ENCODE assay signal across 17 mouse cellular contexts in the genomic region with DNA sequence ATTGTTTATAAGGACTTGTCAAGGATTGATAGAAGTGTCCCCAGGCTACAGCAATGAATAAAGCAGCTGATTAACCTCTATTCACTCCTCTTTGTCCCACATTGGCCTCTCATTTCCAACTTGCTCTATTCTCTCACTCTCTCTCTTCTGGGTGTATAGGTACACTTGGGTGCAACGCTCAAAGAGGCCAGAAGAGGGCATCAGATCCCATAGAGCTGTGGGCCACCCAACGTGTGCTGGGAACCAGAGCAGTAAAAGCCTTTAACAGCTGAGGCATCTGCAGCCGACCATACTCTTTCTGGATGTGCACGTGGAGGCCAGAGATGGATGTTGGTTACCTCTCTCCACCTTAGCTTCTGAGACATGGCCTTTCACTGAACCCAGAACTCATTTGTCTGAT. TPM values are rescaled to one million over a fixed set of nuclear protein-coding genes. Genes with fewer than 3 reads are reported as not detected.
DNase-seq lines count a peak whose midpoint lies in the region; ATAC-seq and TF ChIP-seq lines count a peak whose summit lies in the region.
"Had no signal": no experiment of that assay in that cellular context is flagged by ENCODE, and none has a peak within 500 bp of the region (broad histone marks: within the 10 kb centered on the region; RNA-seq: fewer than 3 reads in every experiment).

No protein-coding gene starts in this region.

- no peaks in the 10 kb centered on the region for H3K36me3 ChIP-seq in intestine, postnatal 0 days (ENCODE audit: control insufficient read depth, insufficient read depth)
- no peaks in the 10 kb centered on the region for H3K36me3 ChIP-seq in intestine, embryonic 15.5 days
- no peaks in the 10 kb centered on the region for H3K36me3 ChIP-seq in G1E (replicated peaks)
- H3K36me3 ChIP-seq in lung, postnatal 0 days (ENCODE audit: insufficient read depth, low read length), result no peaks in the 10 kb centered on the region
- H3K36me3 ChIP-seq: heart, embryonic 13.5 days; hindbrain, embryonic 10.5 days; limb, embryonic 12.5 days had no signal

- no peaks in the 10 kb centered on the region for H3K9me3 ChIP-seq in intestine, postnatal 0 days (ENCODE audit: control insufficient read depth)
- no peaks in the 10 kb centered on the region for H3K9me3 ChIP-seq in intestine, embryonic 15.5 days
- peaks cover 2% of the 10 kb centered on the region; the same call in 1 of the 2 replicates for H3K9me3 ChIP-seq in G1E (replicated peaks)
- no peaks in the 10 kb centered on the region for H3K9me3 ChIP-seq in lung, postnatal 0 days (ENCODE audit: low read length)
- H3K9me3 ChIP-seq: heart, embryonic 13.5 days; hindbrain, embryonic 10.5 days; limb, embryonic 12.5 days had no signal

- peak; percentile 35 for DNase-seq in retina, postnatal 1 day
- no peak for DNase-seq in retina, embryonic 14.5 days (ENCODE audit: low spot score)
- no peak for DNase-seq in G1E (ENCODE audit: low spot score)
- peak; percentile 15 for DNase-seq in mesoderm, embryonic 11.5 days (ENCODE audit: low read depth, low spot score)
- no peak for DNase-seq in layer of hippocampus, postnatal 10 days (ENCODE audit: low spot score in 2 of 2)
- no peak for DNase-seq in lung, postnatal 0 days (ENCODE audit: low spot score)
- DNase-seq: adrenal gland, postnatal 10 days; gastrocnemius, postnatal 25 days; kidney, adult 8-10 months; lung, postnatal 14 days; midbrain, embryonic 14.5 days; right cerebral cortex, postnatal 14 days had no signal

- H3K27me3 ChIP-seq in intestine, postnatal 0 days (replicated peaks; ENCODE audit: control insufficient read depth, insufficient read depth, low read length), result no peaks in the 10 kb centered on the region; the same call in 1 of the 2 replicates
- 0 out of 2 replicates have a peak, but pooled peaks cover 6% of the 10 kb centered on the region for H3K27me3 ChIP-seq in intestine, embryonic 15.5 days (replicated peaks)
- peaks cover 13% of the 10 kb centered on the region for H3K27me3 ChIP-seq in G1E (ENCODE audit: insufficient read depth, low read length)
- no peaks in the 10 kb centered on the region for H3K27me3 ChIP-seq in lung, postnatal 0 days (replicated peaks; ENCODE audit: insufficient read depth, low read length)

- peak; percentile 25; the same call in 1 of the 2 replicates for TF ChIP-seq CTCF in intestine, postnatal 0 days (IDR thresholded peaks at IDR 0.05; ENCODE audit: low read depth)
- TF ChIP-seq CTCF in G1E (IDR thresholded peaks at IDR 0.05; ENCODE audit: low read depth, low read length), result peak; percentile 13; the same call in 1 of the 2 replicates
- no peak; the same call in 1 of the 2 replicates for TF ChIP-seq CTCF in lung, postnatal 0 days (IDR thresholded peaks at IDR 0.05)

- H3K4me2 ChIP-seq in intestine, postnatal 0 days (replicated peaks; ENCODE audit: low read depth), result no peak overlapping the region
- no peak overlapping the region for H3K4me2 ChIP-seq in intestine, embryonic 15.5 days (replicated peaks)
- H3K4me2 ChIP-seq in lung, postnatal 0 days (replicated peaks; ENCODE audit: low read depth, low read length), result no peak overlapping the region
- H3K4me2 ChIP-seq: heart, embryonic 13.5 days; limb, embryonic 12.5 days had no signal

- no peak overlapping the region for H3K9ac ChIP-seq in intestine, postnatal 0 days (ENCODE audit: low read depth, low read length)
- no peak overlapping the region for H3K9ac ChIP-seq in intestine, embryonic 15.5 days
- H3K9ac ChIP-seq in lung, postnatal 0 days (replicated peaks; ENCODE audit: low read depth), result no peak overlapping the region
- H3K9ac ChIP-seq: heart, embryonic 13.5 days; limb, embryonic 12.5 days had no signal

- 61% methylated on average over 4 of the region's 4 CpGs for WGBS in intestine, postnatal 0 days
- 49% methylated on average over 4 of the region's 4 CpGs for WGBS in intestine, embryonic 15.5 days
- 52% methylated on average over 4 of the region's 4 CpGs for WGBS in lung, postnatal 0 days

- H3K4me3 ChIP-seq in intestine, postnatal 0 days (ENCODE audit: low read depth, low read length), result no peak overlapping the region
- no peak overlapping the region for H3K4me3 ChIP-seq in intestine, embryonic 15.5 days (replicated peaks)
- no peak overlapping the region for H3K4me3 ChIP-seq in G1E (ENCODE audit: low read depth, low read length)
- H3K4me3 ChIP-seq in lung, postnatal 0 days (ENCODE audit: low read depth, low read length), result no peak overlapping the region
- H3K4me3 ChIP-seq: heart, embryonic 13.5 days; hindbrain, embryonic 10.5 days; limb, embryonic 12.5 days had no signal

- H3K27ac ChIP-seq in intestine, postnatal 0 days (ENCODE audit: low read depth, low read length), result no peak overlapping the region
- H3K27ac ChIP-seq in intestine, embryonic 15.5 days, result no peak overlapping the region
- H3K27ac ChIP-seq in lung, postnatal 0 days (ENCODE audit: low read length), result no peak overlapping the region
- H3K27ac ChIP-seq: heart, embryonic 13.5 days; hindbrain, embryonic 10.5 days; limb, embryonic 12.5 days had no signal

- H3K4me1 ChIP-seq in intestine, postnatal 0 days (replicated peaks; ENCODE audit: control insufficient read depth, insufficient read depth, low read length), result no peaks in the 10 kb centered on the region
- H3K4me1 ChIP-seq in intestine, embryonic 15.5 days (replicated peaks), result 0 out of 2 replicates have a peak, but pooled peaks cover 3% of the 10 kb centered on the region
- no peaks in the 10 kb centered on the region for H3K4me1 ChIP-seq in G1E (ENCODE audit: insufficient read depth, low read depth, low read length)
- no peaks in the 10 kb centered on the region for H3K4me1 ChIP-seq in lung, postnatal 0 days (ENCODE audit: insufficient read depth, low read depth, low read length)

- no peak for ATAC-seq in intestine, postnatal 0 days
- ATAC-seq in intestine, embryonic 15.5 days, result no peak
- ATAC-seq in G1E (ENCODE audit: extremely low read depth, insufficient number of reproducible peaks, low FRiP score, poor library complexity, severe bottlenecking), result no peak
- ATAC-seq in lung, postnatal 0 days, result no peak

- no peak for TF ChIP-seq EP300 in lung, postnatal 0 days (IDR thresholded peaks at IDR 0.05)

RNA-seq across cellular contexts. Expression of a gene that starts 3.6 kb away (rescaled TPM):
- polyA plus RNA-seq in intestine, postnatal 0 days (2015; fragmentation: Nextera tagmentation; extraction: Ambion mirVana), result 0.82 and 0.91 TPM in 2 replicates
- polyA plus RNA-seq in intestine, embryonic 15.5 days (2015; fragmentation: Nextera tagmentation; extraction: Ambion mirVana), result 2.7 and 3.7 TPM in 2 replicates
- total RNA-seq in G1E (2014; fragmentation: Nextera tagmentation) (not detected in 2 replicates), G1E (2017) (0.38 and 0.41 TPM in 2 replicates)
- polyA plus RNA-seq in G1E (2012), result not detected in 2 replicates
- 10 to 100 TPM; 62.6 to 72.2 TPM for total RNA-seq in layer of hippocampus, postnatal 10 days (2021)
- polyA plus RNA-seq in lung, postnatal 0 days (2015; fragmentation: Nextera tagmentation; extraction: Ambion mirVana), result 0.05 TPM in 1 of 2 replicates, not detected in the other

RNA-seq across cellular contexts. Expression of a gene that starts 24.9 kb away (rescaled TPM):
- 798 and 872 TPM in 2 replicates for polyA plus RNA-seq in intestine, postnatal 0 days (2015; fragmentation: Nextera tagmentation; extraction: Ambion mirVana)
- polyA plus RNA-seq in intestine, embryonic 15.5 days (2015; fragmentation: Nextera tagmentation; extraction: Ambion mirVana), result 688 and 736 TPM in 2 replicates
- 200 and 245 TPM in 2 replicates for total RNA-seq in G1E (2014; fragmentation: Nextera tagmentation)
- 141 and 153 TPM in 2 replicates for total RNA-seq in G1E (2017)
- polyA plus RNA-seq in G1E (2012), result 664 and 799 TPM in 2 replicates
- 100 to 1,000 TPM; 469 to 476 TPM for total RNA-seq in layer of hippocampus, postnatal 10 days (2021)
- 281 and 302 TPM in 2 replicates for polyA plus RNA-seq in lung, postnatal 0 days (2015; fragmentation: Nextera tagmentation; extraction: Ambion mirVana)

RNA-seq across cellular contexts. Expression of a gene that starts 24.9 kb away (rescaled TPM):
- 0.21 and 0.27 TPM in 2 replicates for polyA plus RNA-seq in intestine, postnatal 0 days (2015; fragmentation: Nextera tagmentation; extraction: Ambion mirVana)
- 0.24 and 0.30 TPM in 2 replicates for polyA plus RNA-seq in intestine, embryonic 15.5 days (2015; fragmentation: Nextera tagmentation; extraction: Ambion mirVana)
- total RNA-seq in G1E (2014; fragmentation: Nextera tagmentation) (0.49 and 0.68 TPM in 2 replicates), G1E (2017) (0.12 TPM in 1 of 2 replicates, not detected in the other)
- not detected in 2 replicates for polyA plus RNA-seq in G1E (2012)
- total RNA-seq in layer of hippocampus, postnatal 10 days (2021), result under 1 TPM; 0.55 to 0.87 TPM
- 1.7 TPM in 2 replicates for polyA plus RNA-seq in lung, postnatal 0 days (2015; fragmentation: Nextera tagmentation; extraction: Ambion mirVana)
- total RNA-seq: gastrocnemius, postnatal 25 days had no signal
- polyA plus RNA-seq: heart, embryonic 13.5 days; limb, embryonic 12.5 days had no signal

RNA-seq across cellular contexts. Expression of a gene that starts 58.9 kb away (rescaled TPM):
- polyA plus RNA-seq in intestine, postnatal 0 days (2015; fragmentation: Nextera tagmentation; extraction: Ambion mirVana), result 127 and 132 TPM in 2 replicates
- polyA plus RNA-seq in intestine, embryonic 15.5 days (2015; fragmentation: Nextera tagmentation; extraction: Ambion mirVana), result 44.8 and 52.8 TPM in 2 replicates
- 8.5 and 17.8 TPM in 2 replicates for total RNA-seq in G1E (2014; fragmentation: Nextera tagmentation)
- total RNA-seq in G1E (2017), result 17.3 and 18.0 TPM in 2 replicates
- polyA plus RNA-seq in G1E (2012), result 13.3 and 14.2 TPM in 2 replicates
- total RNA-seq in layer of hippocampus, postnatal 10 days (2021), result 10 to 100 TPM; 20.9 to 21.9 TPM
- 44.0 and 45.2 TPM in 2 replicates for polyA plus RNA-seq in lung, postnatal 0 days (2015; fragmentation: Nextera tagmentation; extraction: Ambion mirVana)

Comparison
In these comparisons a context has a peak if more than half of its experiments do, and no peak if none do; other contexts are left out.
1. DNase-seq: peak in retina, postnatal 1 day (single experiment) and mesoderm, embryonic 11.5 days (single experiment); none in retina, embryonic 14.5 days (single experiment), G1E (single experiment), layer of hippocampus, postnatal 10 days (0 of 2) and lung, postnatal 0 days (single experiment).